Mouse (Mus musculus): Measurements from ENCODE around the gene Olfr221.
"Not testable (repeated sequence)": the region's sequence is repeated elsewhere in the genome, so short reads cannot be mapped to it uniquely, and the experiment has no call there.

The Olfr221 gene

DNA sequence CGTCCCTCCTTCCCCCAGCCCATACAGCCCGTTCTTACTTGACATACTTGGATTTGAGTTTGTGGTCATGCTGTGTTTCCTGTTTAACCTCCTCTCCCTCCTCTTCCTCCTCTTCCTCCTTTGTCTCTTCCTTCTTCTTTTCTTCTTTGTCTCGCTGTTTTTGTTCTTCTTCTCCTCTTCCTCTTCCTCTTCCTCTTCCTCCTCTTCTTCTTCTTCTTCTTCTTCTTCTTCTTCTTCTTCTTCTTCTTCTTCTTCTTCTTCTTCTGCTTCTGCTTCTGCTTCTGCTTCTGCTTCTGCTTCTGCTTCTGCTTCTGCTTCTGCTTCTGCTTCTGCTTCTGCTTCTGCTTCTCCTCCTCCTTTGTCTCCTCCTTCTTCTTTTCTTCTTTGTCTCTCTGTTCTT is at the start of gene Olfr221:
Gene Olfr221, minus strand, starts transcription at position 101 of the 400 bp plus-strand sequence.
- not testable (repeated sequence) for DNase-seq (ENCODE audit: low read depth, low spot score)

DNA sequence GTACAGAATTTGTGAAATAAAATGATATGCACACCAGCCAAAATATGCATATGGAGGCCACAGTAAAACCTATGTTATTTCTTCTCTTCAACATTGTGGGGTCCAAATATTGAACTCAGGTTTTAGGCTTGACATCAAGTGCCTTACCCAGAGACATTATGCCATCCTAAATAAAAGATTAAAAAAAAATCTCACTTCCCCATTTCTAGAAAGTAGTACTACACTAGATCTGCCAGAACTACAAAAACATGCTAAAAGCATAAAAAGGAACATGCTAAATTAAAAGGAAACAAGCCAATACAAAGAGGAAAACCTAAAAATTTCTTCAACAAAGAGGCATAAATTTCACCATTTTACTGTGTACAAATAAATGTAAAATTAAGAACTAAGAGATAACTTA is 40.8 kb upstream of the Olfr221 start:
- no peak for DNase-seq (ENCODE audit: low read depth, low spot score)

DNA sequence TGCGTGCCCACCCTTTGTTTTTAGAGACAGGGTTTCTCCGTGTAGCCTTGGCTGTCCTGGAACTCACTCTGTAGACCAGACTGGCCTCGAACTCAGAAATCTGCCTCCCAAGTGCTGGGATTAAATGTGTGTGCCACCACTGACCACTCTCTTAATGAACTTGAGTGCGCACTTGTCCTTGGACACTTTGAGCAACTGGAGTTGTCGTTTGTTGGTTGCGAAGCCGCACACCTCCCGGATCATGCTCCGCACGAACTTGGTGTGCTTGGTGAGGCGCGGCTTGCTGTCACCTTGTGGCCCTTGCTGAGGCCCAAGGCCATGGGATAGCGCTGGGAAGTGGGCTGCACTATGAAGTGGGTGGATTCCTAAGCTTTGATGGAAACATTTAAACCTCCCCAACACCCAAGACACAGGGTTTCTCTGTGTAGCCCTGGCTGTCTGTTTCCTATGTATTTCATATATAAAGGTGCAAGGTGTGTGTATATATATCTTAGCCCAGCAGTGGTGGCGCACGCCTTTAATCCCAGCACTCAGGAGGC is 29.4 kb upstream of the Olfr221 start:
- DNase-seq (ENCODE audit: low read depth, low spot score): no peak

DNA sequence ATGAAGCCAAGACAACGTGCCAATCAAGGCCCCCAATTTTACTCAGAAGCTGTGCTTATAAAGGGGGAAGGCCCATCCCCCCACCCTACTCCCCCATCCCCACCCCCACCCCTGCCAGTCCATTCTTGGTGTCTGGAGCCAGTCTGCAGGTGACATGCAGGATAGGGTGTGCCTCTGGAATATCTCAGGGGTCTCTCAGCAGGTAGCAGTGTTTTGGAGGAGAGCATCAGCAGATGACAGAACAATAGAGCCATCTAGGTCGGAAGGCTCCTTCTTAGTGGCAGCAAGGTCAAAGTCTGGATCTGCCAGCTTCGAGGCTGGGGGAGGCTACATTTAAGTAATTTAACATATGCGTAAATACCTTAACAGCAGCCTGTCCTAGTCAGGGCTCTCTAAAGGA is 23.9 kb upstream of the Olfr221 start:
- no peak for DNase-seq (ENCODE audit: low read depth, low spot score)

DNA sequence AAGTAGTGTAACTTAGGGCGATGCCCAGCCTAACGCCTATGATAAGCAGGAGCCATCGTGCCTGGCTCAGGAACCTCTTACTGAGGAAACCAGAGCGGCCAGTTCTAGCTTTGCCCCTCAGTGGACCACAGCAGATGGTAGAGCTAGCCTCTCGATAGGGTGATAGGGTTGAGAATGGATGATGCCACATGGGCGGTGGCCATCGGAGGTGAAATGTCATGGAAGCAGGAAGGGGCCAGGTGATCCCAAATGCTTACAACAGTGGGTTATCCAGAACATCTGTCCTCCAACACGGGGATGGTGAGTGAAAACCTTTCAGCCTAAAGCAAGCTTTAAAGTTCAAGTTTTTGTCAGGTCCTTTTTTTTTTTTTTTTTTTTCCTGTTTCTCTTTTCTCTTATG is 19.5 kb upstream of the Olfr221 start:
- no peak for DNase-seq (ENCODE audit: low read depth, low spot score)

DNA sequence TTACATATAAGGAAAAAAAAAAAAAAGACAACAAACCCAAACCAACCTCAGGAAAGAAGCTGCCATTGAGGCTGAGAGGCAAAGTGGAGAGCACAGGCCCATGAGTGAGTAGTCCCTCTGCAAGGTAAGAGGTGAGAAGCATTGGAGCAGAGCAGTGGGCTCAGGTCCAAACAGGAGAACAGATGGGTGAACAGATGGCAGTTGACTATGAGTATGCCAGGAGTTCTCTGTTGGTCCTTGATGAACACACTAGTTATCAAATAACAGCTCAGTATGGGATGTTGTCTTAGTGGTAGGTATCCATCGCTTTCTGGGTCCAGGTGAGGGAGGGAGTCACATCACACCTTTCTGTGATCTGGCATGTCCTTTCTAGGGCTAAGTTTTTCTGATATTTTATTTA is 18.5 kb upstream of the Olfr221 start:
- no peak for DNase-seq (ENCODE audit: low read depth, low spot score)

DNA sequence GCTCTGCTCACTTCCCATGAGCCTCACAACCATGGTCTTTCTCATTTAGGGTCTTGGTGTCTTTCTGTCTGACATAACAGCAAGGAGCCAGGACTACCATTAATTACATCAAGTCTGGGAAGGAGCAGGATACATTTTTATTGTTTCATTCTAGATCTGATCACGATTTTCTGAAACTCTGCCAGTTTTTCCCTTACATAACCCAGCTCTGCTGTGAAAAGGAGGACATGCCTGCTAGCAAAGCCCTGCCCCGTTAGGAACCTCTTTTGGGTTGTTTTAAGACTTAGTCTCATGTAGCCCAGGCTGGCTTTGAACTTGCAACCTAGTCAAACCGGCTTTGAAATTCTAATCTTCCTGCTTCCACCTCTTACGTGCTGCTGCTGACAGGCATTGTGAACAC is 17.7 kb upstream of the Olfr221 start:
- DNase-seq (ENCODE audit: low read depth, low spot score): no peak

DNA sequence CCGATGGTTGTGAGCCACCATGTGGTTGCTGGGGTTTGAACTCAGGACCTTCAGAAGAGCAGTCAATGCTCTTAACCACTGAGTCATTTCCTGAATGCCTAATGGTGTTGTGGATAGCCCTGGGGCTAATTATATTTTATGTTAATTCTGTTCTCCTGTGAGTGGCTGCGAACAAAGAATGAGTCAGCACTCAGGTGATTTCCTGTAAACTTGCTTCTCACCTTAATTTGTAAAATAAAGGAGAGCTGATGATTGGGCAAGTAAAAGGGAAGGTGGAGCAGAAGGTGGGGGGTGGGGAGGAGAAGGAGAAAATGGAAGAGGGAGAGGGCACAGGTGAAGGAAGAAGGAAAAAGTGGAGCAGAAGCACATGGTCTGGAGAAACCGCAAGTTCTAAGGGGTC is 10.5 kb upstream of the Olfr221 start:
- not testable (repeated sequence) for DNase-seq (ENCODE audit: low read depth, low spot score)

DNA sequence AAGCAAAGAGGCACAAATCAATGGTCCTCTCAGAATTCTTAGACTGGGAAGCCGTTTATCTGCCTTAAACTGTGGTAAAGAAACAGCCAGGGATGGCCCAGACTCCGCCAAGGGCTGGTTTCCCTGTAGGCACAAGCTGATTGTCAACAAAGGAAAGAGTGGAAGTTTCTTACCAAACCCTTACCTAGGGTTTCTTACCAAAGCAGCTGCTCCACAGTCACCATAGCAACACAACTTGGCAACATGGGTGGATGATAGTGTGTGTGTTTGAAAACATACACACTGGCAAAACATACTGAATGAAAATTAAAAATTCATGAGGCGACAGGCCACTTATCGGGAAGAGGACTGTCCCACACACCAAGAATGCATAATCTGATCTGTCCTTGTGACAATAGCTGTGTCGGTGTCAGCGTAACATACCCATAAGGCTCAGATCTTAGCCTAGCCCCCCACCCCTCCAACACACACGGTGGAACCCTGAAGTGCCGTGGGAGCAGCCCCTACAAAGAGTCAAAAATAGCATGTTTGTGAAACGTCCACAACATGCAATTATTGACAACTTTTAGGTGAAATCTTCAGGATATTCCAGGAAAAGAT is 3.8 kb upstream of the Olfr221 start:
- no peak for DNase-seq (ENCODE audit: low read depth, low spot score)

DNA sequence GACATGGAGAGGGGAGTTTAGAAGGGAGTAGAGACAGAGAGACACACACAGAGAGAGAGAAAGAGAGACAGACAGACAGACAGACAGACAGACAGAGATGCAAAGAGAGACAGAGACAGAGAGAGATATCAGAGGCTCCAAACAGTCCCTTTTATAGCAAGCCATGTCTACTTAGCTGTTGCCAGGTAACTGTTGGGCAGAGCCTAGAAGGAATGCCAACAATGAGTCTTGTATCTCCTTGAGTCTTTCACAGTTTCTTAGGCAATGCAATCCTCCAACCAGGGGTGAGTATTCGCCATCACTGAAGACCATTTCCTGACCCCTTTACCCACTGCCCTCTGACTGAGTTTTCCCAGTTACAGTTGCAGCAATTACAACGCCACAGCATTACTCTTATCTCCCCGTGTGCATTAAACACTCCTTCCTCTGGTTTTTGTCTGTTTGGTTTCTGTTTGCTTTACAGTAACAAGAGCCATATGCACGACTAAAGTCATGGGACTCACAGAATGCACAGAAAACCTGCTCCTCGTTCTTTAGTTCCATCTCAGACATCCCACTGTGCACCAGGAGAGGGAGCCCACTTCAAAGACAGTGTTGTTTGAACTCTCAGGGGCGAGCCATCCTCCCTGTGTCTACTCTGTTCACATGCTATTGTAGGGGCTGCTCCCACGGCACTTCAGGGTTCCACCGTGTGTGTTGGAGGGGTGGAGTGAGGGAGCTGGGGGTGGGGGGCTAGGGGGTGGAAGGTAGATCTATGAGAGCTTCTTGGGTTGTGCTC is 2.8 kb upstream of the Olfr221 start:
- DNase-seq (ENCODE audit: low read depth, low spot score): peak; percentile 52

DNA sequence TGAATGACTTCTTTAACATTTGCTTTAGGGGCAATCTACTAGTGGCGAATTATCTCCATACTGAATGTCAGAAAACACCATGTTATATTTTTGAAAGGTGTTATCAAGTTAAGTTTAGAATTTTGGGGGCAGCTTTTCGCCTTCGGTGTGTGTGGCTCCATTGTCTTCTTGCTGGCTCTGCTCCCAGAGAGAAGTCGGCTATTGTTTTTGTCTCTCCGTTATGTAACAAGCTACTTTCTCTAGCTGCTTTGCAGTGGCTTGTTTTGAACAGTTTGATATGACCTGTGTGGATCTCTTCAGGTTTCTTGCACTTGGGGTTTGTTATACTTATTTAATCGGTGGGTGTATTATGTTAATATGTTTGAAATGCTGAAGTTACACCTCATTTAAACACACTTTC is 1.2 kb upstream of the Olfr221 start:
- no peak for DNase-seq (ENCODE audit: low read depth, low spot score)

DNA sequence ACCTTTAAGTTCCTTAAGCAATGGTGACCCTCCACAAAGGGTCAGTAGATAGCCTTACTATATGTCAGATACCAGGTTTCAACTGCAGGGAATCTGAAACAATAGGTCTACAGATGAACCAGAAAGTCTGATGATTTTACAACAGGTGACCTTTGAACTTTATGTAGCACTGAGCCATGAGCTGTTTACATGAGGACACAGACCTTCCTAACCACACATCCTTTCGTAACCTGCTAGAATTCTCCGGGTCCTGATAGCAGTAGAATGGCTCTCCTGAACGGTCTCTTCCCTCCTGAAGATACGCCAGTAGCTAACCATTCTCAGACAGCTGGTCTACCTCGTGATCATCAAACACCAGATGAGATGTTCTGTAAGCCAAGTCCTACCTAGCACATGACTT is 2.9 kb downstream of the Olfr221 start:
- DNase-seq (ENCODE audit: low read depth, low spot score): no peak

DNA sequence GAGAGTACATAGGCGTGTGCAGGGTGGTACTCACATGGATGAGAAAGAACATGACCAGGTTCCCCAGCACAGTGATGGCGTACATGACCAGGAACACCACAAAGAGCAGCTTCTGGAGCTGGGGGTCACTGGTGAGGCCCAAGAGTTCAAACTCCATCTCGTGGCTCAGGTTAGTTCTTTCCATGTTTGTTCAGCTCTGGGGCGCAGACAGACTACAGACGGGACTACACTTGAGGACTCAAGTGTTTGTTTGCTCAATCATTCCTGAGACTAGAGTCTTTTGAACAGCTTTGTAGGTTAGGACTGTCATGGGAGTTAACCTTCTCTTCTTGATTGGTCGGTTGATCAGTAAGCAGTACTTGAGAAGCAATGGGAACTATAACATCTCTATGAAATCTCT is 6.3 kb downstream of the Olfr221 start:
- DNase-seq (ENCODE audit: low read depth, low spot score): no peak

DNA sequence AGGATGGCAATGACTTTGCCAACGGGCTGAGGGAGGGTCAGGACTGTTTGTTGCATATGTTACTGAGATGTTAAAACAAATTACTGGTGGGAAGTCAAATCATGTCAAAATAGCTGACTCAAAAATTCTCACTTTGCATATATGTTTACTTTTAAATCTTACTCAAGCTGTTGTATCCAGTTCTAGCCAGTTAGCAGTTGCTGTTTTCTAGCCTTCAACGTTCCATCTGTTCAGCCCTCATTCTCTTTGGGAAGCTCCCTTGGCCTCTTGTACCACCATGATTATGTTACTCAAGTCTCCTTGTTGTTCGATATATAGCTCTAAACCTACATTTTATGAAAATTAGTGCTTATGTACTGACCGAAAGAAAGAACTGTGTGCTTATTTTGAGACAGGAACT is 15.9 kb downstream of the Olfr221 start:
- no peak for DNase-seq (ENCODE audit: low read depth, low spot score)

DNA sequence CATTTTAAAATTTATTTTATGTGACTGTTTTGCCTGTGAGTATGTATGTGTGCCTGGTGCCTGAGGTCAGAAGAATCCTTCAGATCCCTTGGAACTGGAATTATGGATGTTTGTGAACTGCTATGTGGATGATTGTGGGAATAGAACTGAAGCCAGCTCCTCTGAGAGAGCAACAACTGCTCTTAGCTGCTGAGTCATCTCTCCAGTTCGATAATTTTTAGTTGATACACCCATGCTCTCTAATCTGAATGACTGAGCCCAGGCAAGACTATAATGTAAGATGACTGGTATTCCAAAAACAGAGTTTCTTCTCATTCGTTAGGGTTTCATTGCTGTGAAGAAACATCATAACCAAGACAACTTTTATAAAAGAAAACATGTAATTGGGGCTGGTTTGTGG is 18.1 kb downstream of the Olfr221 start:
- DNase-seq (ENCODE audit: low read depth, low spot score): no peak

DNA sequence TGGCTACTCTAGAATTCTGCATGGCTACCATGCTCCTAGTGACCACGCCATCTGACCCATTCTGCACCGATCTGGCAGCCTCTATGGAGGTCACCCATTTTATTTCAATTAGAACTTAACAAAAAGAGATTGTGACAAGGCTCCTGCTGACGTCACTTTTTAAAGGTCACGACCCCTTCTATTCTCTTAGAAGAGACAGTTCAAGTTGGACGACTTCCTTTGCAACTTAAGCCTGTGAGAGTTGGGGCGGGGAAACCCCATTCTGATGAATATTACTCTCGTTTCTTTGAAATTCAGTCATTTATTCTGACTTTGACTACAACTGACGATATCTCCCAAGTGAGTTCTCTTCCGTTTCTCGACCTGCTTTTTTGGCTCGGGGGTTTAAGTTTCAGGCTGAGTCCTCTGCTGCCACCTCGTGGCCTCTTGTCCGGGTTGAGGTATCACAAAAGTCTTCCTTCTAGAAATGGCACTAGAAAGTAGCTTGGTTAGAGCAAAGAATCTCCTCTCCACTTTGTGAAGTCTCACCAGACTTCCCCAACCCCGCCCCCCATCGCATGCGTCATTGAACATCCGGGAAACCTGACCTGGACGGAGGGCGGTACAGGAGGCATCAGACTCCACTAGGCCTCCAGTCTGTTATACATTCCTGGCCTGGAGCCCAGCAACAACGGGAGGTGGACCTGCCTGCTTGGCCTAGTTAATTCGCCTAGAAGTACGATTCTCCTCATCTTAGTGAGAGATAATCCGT is 19.4 kb downstream of the Olfr221 start:
- DNase-seq (ENCODE audit: low read depth, low spot score): peak; percentile 95

DNA sequence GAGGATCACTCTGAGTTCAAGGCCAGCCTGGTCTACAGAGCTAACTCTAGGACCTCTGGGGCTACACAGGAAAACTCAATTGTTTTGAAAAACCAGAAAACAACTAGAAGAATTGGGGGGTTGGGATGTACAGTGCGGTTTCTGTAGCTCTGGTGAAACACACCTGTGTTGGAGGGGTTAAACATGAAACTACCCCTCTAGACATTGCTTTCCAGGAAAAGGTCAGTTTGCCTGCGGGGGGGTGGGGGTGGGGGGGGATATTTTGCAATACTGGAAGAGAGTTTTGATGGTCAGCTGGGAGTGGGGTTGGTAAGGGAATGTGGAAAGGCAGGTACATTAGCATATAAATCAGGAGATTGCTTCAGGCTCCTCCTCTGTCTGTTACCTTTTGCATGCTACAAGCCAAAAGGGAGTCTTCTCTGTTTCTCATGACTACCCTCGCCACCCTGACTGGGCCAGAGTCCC is 20.0 kb downstream of the Olfr221 start:
- DNase-seq (ENCODE audit: low read depth, low spot score): no peak

DNA sequence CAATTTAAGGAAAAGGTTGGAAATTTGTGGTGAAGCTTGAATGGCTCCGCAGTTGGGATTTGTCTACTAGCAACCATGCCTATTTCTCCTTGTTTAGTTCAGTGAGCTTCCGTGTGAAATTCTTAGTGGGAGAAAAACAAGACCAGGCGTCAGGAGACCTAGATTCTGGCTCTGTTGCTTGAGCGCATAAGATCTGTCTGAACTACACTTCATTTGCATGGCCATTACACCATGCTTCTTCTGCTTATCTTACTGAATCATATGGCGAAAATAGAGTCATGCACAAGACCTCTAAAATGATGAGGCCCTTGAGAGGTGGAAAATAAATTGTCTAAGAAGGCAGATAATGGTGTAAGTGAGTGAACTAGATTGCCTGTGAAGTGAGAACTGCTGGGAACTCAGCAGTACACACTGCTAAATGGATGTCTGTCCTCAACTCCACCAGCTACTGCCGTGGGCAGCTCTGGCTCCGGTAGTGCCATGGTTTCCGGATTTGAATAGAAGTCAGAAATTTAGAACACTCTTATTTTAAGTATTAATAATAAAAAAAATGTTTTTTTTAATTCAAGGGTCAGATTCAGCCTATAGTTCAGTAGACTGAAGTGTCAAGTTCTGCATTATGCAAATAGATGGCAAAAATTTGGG is 20.6 kb downstream of the Olfr221 start:
- DNase-seq (ENCODE audit: low read depth, low spot score): no peak

DNA sequence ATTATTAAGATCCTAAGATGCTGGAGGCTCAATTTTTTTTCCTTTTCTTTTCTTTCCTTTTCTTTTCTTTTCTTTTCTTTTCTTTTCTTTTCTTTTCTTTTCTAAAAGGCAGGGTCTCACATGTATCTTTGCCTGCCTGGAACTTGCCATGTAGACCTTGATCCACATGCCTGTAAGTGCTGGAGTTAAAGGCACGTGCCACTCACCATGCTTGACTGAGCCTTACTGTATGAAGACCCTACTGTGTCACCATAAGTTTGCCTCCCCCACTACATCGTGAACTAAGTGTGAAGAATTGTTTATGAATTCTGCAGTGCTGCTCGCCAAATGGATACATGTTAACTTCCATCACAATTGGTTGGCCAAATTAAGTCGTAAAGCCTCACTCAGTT is 21.1 kb downstream of the Olfr221 start:
- no peak for DNase-seq (ENCODE audit: low read depth, low spot score)

DNA sequence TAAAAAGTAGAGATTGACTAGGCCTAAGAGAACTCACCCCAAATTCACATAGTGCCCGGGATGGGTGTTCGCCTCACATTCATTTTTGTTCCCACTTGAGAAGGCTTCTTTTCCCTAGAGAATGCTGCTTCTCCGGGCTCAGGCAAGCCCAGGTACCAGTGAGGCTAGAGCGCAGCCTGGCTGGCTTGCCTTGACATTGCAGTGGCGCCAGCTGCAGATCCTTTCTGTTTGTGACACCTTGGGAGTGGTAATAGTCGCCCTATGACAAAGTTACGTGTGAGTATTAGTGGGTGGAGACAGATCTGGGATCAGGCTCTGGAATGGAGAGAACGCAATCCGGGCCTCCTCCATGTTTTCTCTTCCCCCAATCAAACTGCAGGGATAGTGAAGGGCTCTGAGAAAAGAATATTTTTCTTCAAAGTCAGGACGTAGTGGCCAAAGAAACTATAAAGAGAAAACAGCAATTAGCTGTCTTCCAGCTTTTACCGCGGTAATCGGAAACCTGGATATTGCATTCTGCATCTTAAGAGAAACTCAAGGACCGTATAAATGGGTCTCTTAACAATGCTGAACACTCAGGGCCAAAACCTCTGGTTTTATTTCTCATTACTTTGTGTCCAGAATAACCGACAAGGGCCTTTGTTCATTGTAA is 21.6 kb downstream of the Olfr221 start, which contains the start of gene Zfp219:
Gene Zfp219, minus strand, starts transcription at position 248 of the 652 bp plus-strand sequence.
- peak; percentile 79 for DNase-seq (ENCODE audit: low read depth, low spot score)
